Mouse (Mus musculus): ENCODE results near the gene Magi3. TPM values are rescaled to one million over a fixed set of nuclear protein-coding genes. Genes with fewer than 3 reads are reported as not detected.

Magi3 gene
- polyA plus RNA-seq, 1 experiment from 2014 or later, result 9.1 TPM

DNA sequence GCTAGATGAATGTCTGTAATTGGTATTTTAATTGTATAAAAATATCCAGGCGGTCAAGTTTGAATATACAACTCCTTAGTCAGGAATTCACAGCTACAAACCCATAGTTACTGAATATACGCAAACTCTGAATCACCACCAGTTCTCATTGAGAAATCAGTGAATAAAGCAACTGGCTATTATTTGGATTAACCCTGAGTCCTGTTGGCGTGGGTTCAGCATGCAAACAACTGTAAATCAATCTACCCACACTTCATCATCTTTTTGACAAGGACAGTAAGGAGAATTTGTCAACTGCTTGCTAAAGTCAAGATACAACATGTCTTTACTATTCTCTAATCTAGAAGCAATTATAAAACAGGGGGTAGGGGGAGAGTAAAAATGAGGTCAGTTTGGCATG is 110.7 kb downstream of the Magi3 start:
- no peak for ATAC-seq (ENCODE audit: insufficient number of reproducible peaks, low FRiP score)
- 74% methylated on average over 3 of the region's 3 CpGs for WGBS

GRCm38 (mm10) chr3:104104942-104105341 is 115.2 kb downstream of the Magi3 start:
- Histone ChIP-seq H3K4me2 (no peak overlapping the region), H3K9ac (no peak overlapping the region), H3K27me3 (replicated peaks) (no peaks in the 10 kb centered on the region), H3K36me3 (no peaks in the 10 kb centered on the region), H3K4me1 (replicated peaks) (0 out of 2 replicates have a peak, but pooled peaks cover 4% of the 10 kb centered on the region), H3K9me3 (replicated peaks) (no peaks in the 10 kb centered on the region), H3K27ac (ENCODE audit: poor library complexity, severe bottlenecking) (no peak overlapping the region), H3K4me3 (no peak overlapping the region)
- 66% methylated on average over 1 of the region's 1 CpGs for WGBS
- no peak for ATAC-seq (ENCODE audit: insufficient number of reproducible peaks, low FRiP score)

More for the DNA sequence above, 110.7 kb downstream of the Magi3 start:
- no peaks in the 10 kb centered on the region for H3K36me3 ChIP-seq
- no peak overlapping the region for H3K4me2 ChIP-seq
- H3K9me3 ChIP-seq (replicated peaks), result no peaks in the 10 kb centered on the region
- H3K27me3 ChIP-seq (replicated peaks), result no peaks in the 10 kb centered on the region
- H3K27ac ChIP-seq (ENCODE audit: poor library complexity, severe bottlenecking), result no peak overlapping the region
- no peak overlapping the region for H3K9ac ChIP-seq
- H3K4me3 ChIP-seq, result no peak overlapping the region
- H3K4me1 ChIP-seq (replicated peaks), result peaks cover 16% of the 10 kb centered on the region; the same call in 1 of the 2 replicates

- Histone ChIP-seq H3K27me3 (replicated peaks) (no peaks in the 10 kb centered on the region), H3K9me3 (replicated peaks) (no peaks in the 10 kb centered on the region), H3K4me2 (no peak overlapping the region), H3K36me3 (no peaks in the 10 kb centered on the region), H3K4me1 (replicated peaks) (no peaks in the 10 kb centered on the region), H3K4me3 (no peak overlapping the region), H3K27ac (ENCODE audit: poor library complexity, severe bottlenecking) (no peak overlapping the region), H3K9ac (no peak overlapping the region)
- 69% methylated on average over 3 of the region's 3 CpGs for WGBS
- no peak for ATAC-seq (ENCODE audit: insufficient number of reproducible peaks, low FRiP score)
Observed at GRCm38 (mm10) chr3:104101721-104102120, 118.5 kb downstream of the Magi3 start.

DNA sequence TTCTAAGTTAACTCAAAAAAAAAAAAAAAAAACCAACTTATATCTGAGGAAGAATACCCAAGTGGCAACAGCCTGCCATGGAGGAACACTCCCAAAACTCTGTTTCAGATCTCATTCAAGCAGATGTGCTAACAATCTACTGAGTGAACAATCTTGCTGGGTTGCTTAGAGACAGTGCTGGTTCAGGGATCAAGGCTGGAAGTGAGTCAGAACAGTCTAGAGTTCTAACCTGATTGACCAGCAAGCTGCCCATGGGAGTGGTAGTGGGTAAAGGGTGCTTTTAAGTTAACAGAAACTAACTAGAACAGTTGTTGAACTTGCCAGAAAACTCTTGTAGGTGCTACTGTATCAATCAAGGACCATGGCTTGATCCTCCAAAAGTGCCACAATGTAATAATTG is 118.9 kb downstream of the Magi3 start:
- Histone ChIP-seq H3K4me1 (replicated peaks) (no peaks in the 10 kb centered on the region), H3K27ac (ENCODE audit: poor library complexity, severe bottlenecking) (no peak overlapping the region), H3K36me3 (no peaks in the 10 kb centered on the region), H3K4me3 (no peak overlapping the region), H3K9me3 (replicated peaks) (no peaks in the 10 kb centered on the region), H3K9ac (no peak overlapping the region), H3K27me3 (replicated peaks) (no peaks in the 10 kb centered on the region), H3K4me2 (no peak overlapping the region)
- ATAC-seq (ENCODE audit: insufficient number of reproducible peaks, low FRiP score), result no peak

- Histone ChIP-seq H3K4me3 (no peak overlapping the region), H3K9me3 (replicated peaks) (no peaks in the 10 kb centered on the region), H3K27me3 (replicated peaks) (no peaks in the 10 kb centered on the region), H3K9ac (no peak overlapping the region), H3K4me1 (replicated peaks) (no peaks in the 10 kb centered on the region), H3K36me3 (peaks cover 6% of the 10 kb centered on the region), H3K27ac (ENCODE audit: poor library complexity, severe bottlenecking) (no peak overlapping the region), H3K4me2 (no peak overlapping the region)
- ATAC-seq (ENCODE audit: insufficient number of reproducible peaks, low FRiP score), result no peak
- 33% methylated on average over 3 of the region's 3 CpGs for WGBS
Observed at GRCm38 (mm10) chr3:104095936-104096335, 124.2 kb downstream of the Magi3 start.

DNA sequence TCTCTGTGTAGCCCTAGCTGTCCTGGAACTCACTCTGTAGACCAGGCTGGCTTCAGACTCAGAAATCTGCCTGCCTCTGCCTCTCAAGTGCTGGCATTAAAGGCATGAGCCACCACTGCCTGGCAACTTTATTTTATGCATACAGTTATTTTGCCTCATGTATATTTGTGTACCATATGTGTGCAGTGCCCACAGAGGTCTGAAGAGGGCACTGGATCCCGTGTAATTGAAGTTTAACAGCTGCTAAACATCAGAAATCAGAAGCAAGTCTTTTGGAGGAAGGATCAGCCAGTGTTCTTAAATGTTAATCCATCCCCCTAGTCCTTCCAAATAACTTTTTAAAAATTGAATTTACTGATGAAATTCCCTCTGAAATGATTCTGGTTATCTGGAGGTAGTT is 125.5 kb downstream of the Magi3 start:
- H3K9me3 ChIP-seq (replicated peaks), result no peaks in the 10 kb centered on the region
- 75% methylated on average over 1 of the region's 1 CpGs for WGBS
- ATAC-seq (ENCODE audit: insufficient number of reproducible peaks, low FRiP score), result no peak

GRCm38 (mm10) chr3:104092759-104093158 is 127.4 kb downstream of the Magi3 start:
- Histone ChIP-seq H3K4me2 (no peak overlapping the region), H3K27ac (ENCODE audit: poor library complexity, severe bottlenecking) (no peak overlapping the region), H3K9ac (no peak overlapping the region), H3K9me3 (replicated peaks) (no peaks in the 10 kb centered on the region), H3K4me3 (no peak overlapping the region), H3K27me3 (replicated peaks) (no peaks in the 10 kb centered on the region), H3K36me3 (peaks cover 6% of the 10 kb centered on the region), H3K4me1 (replicated peaks) (no peaks in the 10 kb centered on the region)
- WGBS, result 59% methylated on average over 5 of the region's 5 CpGs
- ATAC-seq (ENCODE audit: insufficient number of reproducible peaks, low FRiP score), result no peak

More for the DNA sequence above, 125.5 kb downstream of the Magi3 start:
- Histone ChIP-seq H3K4me3 (no peak overlapping the region), H3K4me1 (replicated peaks) (no peaks in the 10 kb centered on the region), H3K27me3 (replicated peaks) (no peaks in the 10 kb centered on the region), H3K9ac (no peak overlapping the region), H3K36me3 (peaks cover 6% of the 10 kb centered on the region), H3K4me2 (no peak overlapping the region), H3K27ac (ENCODE audit: poor library complexity, severe bottlenecking) (no peak overlapping the region)

DNA sequence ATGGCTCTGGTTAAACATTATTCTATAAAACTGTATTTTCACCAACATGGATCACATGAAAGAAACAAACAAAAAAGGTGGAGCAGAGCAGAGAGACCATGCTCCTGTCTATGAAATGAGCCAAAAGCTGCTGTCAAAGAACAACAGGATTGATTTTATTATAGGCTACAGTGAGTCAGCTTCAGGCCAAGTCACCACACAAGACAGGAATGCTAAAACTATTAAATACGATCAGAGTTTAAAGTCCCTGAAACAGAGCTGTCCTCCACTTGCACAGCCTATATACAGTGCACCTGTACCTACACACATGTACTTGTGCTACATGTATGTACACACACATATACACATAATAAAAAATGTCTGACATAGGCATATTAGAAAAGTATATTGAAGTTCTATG is 138.1 kb downstream of the Magi3 start:
- H3K27ac ChIP-seq (ENCODE audit: poor library complexity, severe bottlenecking), result no peak overlapping the region
- WGBS, result 93% methylated on average over 1 of the region's 1 CpGs
- no peaks in the 10 kb centered on the region for H3K27me3 ChIP-seq (replicated peaks)
- peaks cover 8% of the 10 kb centered on the region for H3K36me3 ChIP-seq
- ATAC-seq (ENCODE audit: insufficient number of reproducible peaks, low FRiP score), result no peak
- H3K9me3 ChIP-seq (replicated peaks), result no peaks in the 10 kb centered on the region
- H3K4me3 ChIP-seq, result no peak overlapping the region
- H3K4me1 ChIP-seq (replicated peaks), result no peaks in the 10 kb centered on the region
- no peak overlapping the region for H3K9ac ChIP-seq
- no peak overlapping the region for H3K4me2 ChIP-seq

DNA sequence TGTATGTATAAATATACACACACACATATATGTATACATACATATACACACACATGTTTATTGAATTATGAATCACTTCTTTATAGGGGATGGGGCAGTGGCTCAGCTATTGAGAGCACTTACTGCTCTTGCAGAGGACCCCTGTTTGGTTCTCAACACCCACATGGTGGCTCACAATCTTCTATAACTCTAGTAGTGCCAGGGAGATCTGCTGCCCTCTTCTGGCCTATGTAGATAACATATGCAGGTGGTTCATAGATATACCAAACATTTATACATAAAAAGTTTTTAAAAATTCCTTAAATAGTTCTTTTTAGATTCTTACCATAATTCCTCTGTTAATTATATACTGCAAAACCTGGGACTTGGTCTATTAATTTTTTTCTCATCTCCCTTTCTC is 141.4 kb downstream of the Magi3 start:
- peaks cover 8% of the 10 kb centered on the region for H3K36me3 ChIP-seq
- H3K27ac ChIP-seq (ENCODE audit: poor library complexity, severe bottlenecking), result no peak overlapping the region
- H3K4me1 ChIP-seq (replicated peaks), result no peaks in the 10 kb centered on the region
- H3K27me3 ChIP-seq (replicated peaks), result no peaks in the 10 kb centered on the region
- no peak overlapping the region for H3K4me3 ChIP-seq
- no peaks in the 10 kb centered on the region for H3K9me3 ChIP-seq (replicated peaks)
- no peak overlapping the region for H3K9ac ChIP-seq
- no peak for ATAC-seq (ENCODE audit: insufficient number of reproducible peaks, low FRiP score)
- no peak overlapping the region for H3K4me2 ChIP-seq

- Histone ChIP-seq H3K27me3 (replicated peaks) (no peaks in the 10 kb centered on the region), H3K36me3 (peaks cover 13% of the 10 kb centered on the region), H3K4me2 (no peak overlapping the region), H3K4me1 (replicated peaks) (peaks cover 4% of the 10 kb centered on the region; the same call in 1 of the 2 replicates), H3K4me3 (no peak overlapping the region), H3K9me3 (replicated peaks) (no peaks in the 10 kb centered on the region), H3K27ac (ENCODE audit: poor library complexity, severe bottlenecking) (no peak overlapping the region), H3K9ac (no peak overlapping the region)
- ATAC-seq (ENCODE audit: insufficient number of reproducible peaks, low FRiP score), result no peak
Observed at GRCm38 (mm10) chr3:104069395-104069794, 150.8 kb downstream of the Magi3 start.

- Histone ChIP-seq H3K27ac (ENCODE audit: poor library complexity, severe bottlenecking) (no peak overlapping the region), H3K9ac (no peak overlapping the region), H3K4me3 (no peak overlapping the region), H3K27me3 (replicated peaks) (no peaks in the 10 kb centered on the region), H3K4me2 (no peak overlapping the region), H3K36me3 (peaks cover 14% of the 10 kb centered on the region; the same call in 1 of the 2 replicates), H3K9me3 (replicated peaks) (no peaks in the 10 kb centered on the region), H3K4me1 (replicated peaks) (0 out of 2 replicates have a peak, but pooled peaks cover 6% of the 10 kb centered on the region)
- 64% methylated on average over 6 of the region's 6 CpGs for WGBS
- ATAC-seq (ENCODE audit: insufficient number of reproducible peaks, low FRiP score), result no peak
Observed at GRCm38 (mm10) chr3:104059001-104059622, 161.1 kb downstream of the Magi3 start.

GRCm38 (mm10) chr3:104032747-104033146 is 187.4 kb downstream of the Magi3 start:
- Histone ChIP-seq H3K9ac (no peak overlapping the region), H3K27ac (ENCODE audit: poor library complexity, severe bottlenecking) (no peak overlapping the region), H3K4me1 (replicated peaks) (no peaks in the 10 kb centered on the region), H3K27me3 (replicated peaks) (no peaks in the 10 kb centered on the region), H3K4me3 (no peak overlapping the region), H3K36me3 (peaks cover 26% of the 10 kb centered on the region), H3K4me2 (no peak overlapping the region), H3K9me3 (replicated peaks) (no peaks in the 10 kb centered on the region)
- no peak for ATAC-seq (ENCODE audit: insufficient number of reproducible peaks, low FRiP score)
- WGBS, result 94% methylated on average over 1 of the region's 1 CpGs

Data from heart, embryonic 12.5 days (tissue).